Mouse (Mus musculus): ENCODE data around the gene Iqcf6. TPM values are rescaled to one million over a fixed set of nuclear protein-coding genes. Genes with fewer than 3 reads are reported as not detected.
"Not testable (repeated sequence)": the region's sequence is repeated elsewhere in the genome, so short reads cannot be mapped to it uniquely, and the experiment has no call there.

Gene Iqcf6
- polyA plus RNA-seq, 1 experiment: not detected

DNA sequence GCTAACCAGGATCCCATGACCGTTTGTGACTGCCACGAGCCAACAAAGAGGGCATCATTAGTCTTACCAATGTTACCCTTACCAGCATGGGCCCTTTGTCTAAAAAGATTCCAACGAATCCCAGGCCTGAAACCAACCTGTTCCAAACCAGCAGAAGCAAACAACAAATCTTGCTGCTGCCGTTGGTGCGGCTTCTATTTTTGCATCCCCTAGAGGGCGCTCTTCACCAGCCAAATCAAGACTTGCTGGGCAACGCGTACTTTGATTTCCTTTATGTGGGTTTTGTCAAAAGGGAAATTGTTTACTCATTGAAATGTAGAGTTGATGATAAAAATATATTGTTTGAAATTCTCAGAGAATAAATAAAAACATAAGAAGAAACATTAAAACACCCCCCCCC, 25.8 kb upstream of the Iqcf6 start:
- 28% methylated on average over 8 of the region's 8 CpGs for WGBS
- Histone ChIP-seq H3K27ac (ENCODE audit: control insufficient read depth, insufficient read depth, low read length) (no peak overlapping the region), H3K4me1 (replicated peaks; ENCODE audit: control insufficient read depth, insufficient read depth, low read length) (no peaks in the 10 kb centered on the region), H3K4me3 (ENCODE audit: control insufficient read depth, insufficient read depth, low read length) (no peak overlapping the region), H3K27me3 (ENCODE audit: control insufficient read depth, insufficient read depth, low read length) (no peaks in the 10 kb centered on the region), H3K36me3 (ENCODE audit: control insufficient read depth, insufficient read depth, low read length) (no peaks in the 10 kb centered on the region)
- TF ChIP-seq POLR2A (IDR thresholded peaks at IDR 0.05; ENCODE audit: control insufficient read depth, extremely low read depth, insufficient read depth, low read length, poor library complexity) (no peak), CTCF (IDR thresholded peaks at IDR 0.05; ENCODE audit: borderline replicate concordance, control insufficient read depth, extremely low read depth, insufficient read depth, low read length, poor library complexity) (no peak)
- DNase-seq: peak; percentile 27

GRCm38 (mm10) chr9:106610727-106611126, 15.7 kb upstream of the Iqcf6 start:
- TF ChIP-seq POLR2A (IDR thresholded peaks at IDR 0.05; ENCODE audit: control insufficient read depth, extremely low read depth, insufficient read depth, low read length, poor library complexity) (no peak), CTCF (IDR thresholded peaks at IDR 0.05; ENCODE audit: borderline replicate concordance, control insufficient read depth, extremely low read depth, insufficient read depth, low read length, poor library complexity) (no peak)
- WGBS: 90% methylated on average over 4 of the region's 4 CpGs
- H3K27me3 ChIP-seq (ENCODE audit: control insufficient read depth, insufficient read depth, low read length): no peaks in the 10 kb centered on the region
- no peaks in the 10 kb centered on the region for H3K36me3 ChIP-seq (ENCODE audit: control insufficient read depth, insufficient read depth, low read length)
- H3K4me1 ChIP-seq (replicated peaks; ENCODE audit: control insufficient read depth, insufficient read depth, low read length): no peaks in the 10 kb centered on the region
- H3K4me3 ChIP-seq (ENCODE audit: control insufficient read depth, insufficient read depth, low read length): no peak overlapping the region
- DNase-seq: no peak
- H3K27ac ChIP-seq (ENCODE audit: control insufficient read depth, insufficient read depth, low read length): no peak overlapping the region

DNA sequence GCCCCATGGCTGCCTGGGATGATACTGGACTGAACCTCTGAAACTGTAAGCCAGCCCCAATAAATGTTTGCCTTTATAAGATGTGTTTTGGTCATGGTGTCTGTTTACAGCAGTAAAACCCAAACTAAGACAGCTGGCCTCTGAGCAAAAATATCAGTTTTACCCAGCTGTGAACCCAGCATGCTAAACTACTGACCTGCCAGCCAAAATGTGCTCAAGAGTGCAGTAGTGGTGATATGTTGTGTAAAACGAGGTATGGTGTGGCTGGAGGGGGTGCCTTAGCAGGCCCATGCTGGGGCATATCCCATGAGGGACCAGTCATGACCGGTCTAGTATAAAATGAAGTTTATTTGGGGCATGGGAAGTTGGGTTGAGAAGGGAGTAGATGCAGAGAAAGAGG, 12.4 kb upstream of the Iqcf6 start:
- DNase-seq: no peak
- no peak overlapping the region for H3K4me3 ChIP-seq (ENCODE audit: control insufficient read depth, insufficient read depth, low read length)
- WGBS: 75% methylated on average over 2 of the region's 2 CpGs
- no peak for TF ChIP-seq POLR2A (IDR thresholded peaks at IDR 0.05; ENCODE audit: control insufficient read depth, extremely low read depth, insufficient read depth, low read length, poor library complexity)
- no peak for TF ChIP-seq CTCF (IDR thresholded peaks at IDR 0.05; ENCODE audit: borderline replicate concordance, control insufficient read depth, extremely low read depth, insufficient read depth, low read length, poor library complexity)
- no peaks in the 10 kb centered on the region for H3K27me3 ChIP-seq (ENCODE audit: control insufficient read depth, insufficient read depth, low read length)
- no peaks in the 10 kb centered on the region for H3K36me3 ChIP-seq (ENCODE audit: control insufficient read depth, insufficient read depth, low read length)
- no peaks in the 10 kb centered on the region for H3K4me1 ChIP-seq (replicated peaks; ENCODE audit: control insufficient read depth, insufficient read depth, low read length)
- H3K27ac ChIP-seq (ENCODE audit: control insufficient read depth, insufficient read depth, low read length): no peak overlapping the region

DNA sequence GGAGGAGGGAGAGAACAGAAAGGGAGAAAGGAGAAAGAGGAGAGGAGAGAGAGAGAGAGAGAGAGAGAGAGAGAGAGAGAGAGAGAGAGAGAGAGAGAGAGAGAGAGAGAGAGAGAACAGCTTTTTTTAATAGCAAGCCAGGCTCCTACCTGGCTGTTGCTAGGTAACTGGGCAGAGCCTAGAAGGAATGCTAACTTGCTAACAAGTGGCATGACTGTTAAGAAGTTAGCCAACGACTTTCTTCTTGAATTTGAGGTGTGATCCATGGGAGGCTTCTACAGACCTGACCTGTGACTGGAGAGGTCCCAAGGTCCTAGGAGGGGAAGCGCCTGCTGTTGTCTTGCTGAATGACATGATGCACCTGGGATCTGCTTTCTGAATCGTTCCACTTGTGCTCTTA, 11.8 kb upstream of the Iqcf6 start:
- TF ChIP-seq CTCF (IDR thresholded peaks at IDR 0.05; ENCODE audit: borderline replicate concordance, control insufficient read depth, extremely low read depth, insufficient read depth, low read length, poor library complexity) (no peak), POLR2A (IDR thresholded peaks at IDR 0.05; ENCODE audit: control insufficient read depth, extremely low read depth, insufficient read depth, low read length, poor library complexity) (no peak)
- 57% methylated on average over 3 of the region's 3 CpGs for WGBS

DNA sequence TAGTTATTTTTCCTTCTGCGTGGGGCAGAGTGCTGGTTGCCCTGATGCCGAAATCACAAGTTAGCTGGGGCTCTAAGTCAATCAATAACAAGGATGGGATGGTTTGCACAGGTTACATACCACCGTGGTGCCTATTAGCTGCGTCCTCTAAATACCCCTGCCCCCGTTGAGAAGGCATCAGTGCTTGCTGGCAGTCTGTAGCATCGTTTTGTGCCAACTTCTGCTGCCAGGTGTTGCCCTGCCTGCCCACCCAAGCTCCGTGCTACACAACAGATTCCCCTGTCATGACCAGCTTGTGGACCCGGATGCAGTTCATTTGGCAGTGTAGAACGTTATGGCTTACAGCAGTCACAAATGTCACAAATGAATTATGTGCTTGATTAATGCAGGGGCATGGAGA, 10.1 kb upstream of the Iqcf6 start:
- TF ChIP-seq CTCF (IDR thresholded peaks at IDR 0.05; ENCODE audit: borderline replicate concordance, control insufficient read depth, extremely low read depth, insufficient read depth, low read length, poor library complexity): no peak
- TF ChIP-seq POLR2A (IDR thresholded peaks at IDR 0.05; ENCODE audit: control insufficient read depth, extremely low read depth, insufficient read depth, low read length, poor library complexity): no peak
- DNase-seq: no peak
- Histone ChIP-seq H3K4me3 (ENCODE audit: control insufficient read depth, insufficient read depth, low read length) (no peak overlapping the region), H3K27ac (ENCODE audit: control insufficient read depth, insufficient read depth, low read length) (no peak overlapping the region), H3K36me3 (ENCODE audit: control insufficient read depth, insufficient read depth, low read length) (no peaks in the 10 kb centered on the region), H3K27me3 (ENCODE audit: control insufficient read depth, insufficient read depth, low read length) (no peaks in the 10 kb centered on the region), H3K4me1 (replicated peaks; ENCODE audit: control insufficient read depth, insufficient read depth, low read length) (no peaks in the 10 kb centered on the region)
- WGBS: 87% methylated on average over 9 of the region's 9 CpGs

More for the DNA sequence above, 11.8 kb upstream of the Iqcf6 start:
- Histone ChIP-seq H3K27ac (ENCODE audit: control insufficient read depth, insufficient read depth, low read length) (no peak overlapping the region), H3K4me3 (ENCODE audit: control insufficient read depth, insufficient read depth, low read length) (no peak overlapping the region), H3K4me1 (replicated peaks; ENCODE audit: control insufficient read depth, insufficient read depth, low read length) (no peaks in the 10 kb centered on the region), H3K27me3 (ENCODE audit: control insufficient read depth, insufficient read depth, low read length) (no peaks in the 10 kb centered on the region), H3K36me3 (ENCODE audit: control insufficient read depth, insufficient read depth, low read length) (no peaks in the 10 kb centered on the region)
- DNase-seq: no peak

DNA sequence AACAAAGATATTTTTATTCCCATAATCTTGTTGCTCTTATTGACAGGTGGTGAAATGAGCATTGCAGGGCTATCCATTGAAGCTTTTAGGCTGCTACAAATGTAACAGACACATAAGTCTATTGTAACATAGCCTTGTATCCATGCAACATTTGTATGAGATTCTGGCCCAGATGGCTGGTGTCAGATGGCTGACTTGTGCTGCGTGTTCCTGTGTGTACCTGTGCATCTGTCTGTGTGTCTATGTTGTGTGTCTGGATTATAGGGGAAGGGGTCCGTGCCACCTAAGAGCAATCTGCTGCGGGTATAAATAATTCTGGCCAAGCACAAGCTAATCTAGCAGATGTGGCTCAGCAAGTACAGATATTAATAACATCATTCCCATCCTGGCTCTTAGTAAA, 8.9 kb upstream of the Iqcf6 start:
- no peaks in the 10 kb centered on the region for H3K36me3 ChIP-seq (ENCODE audit: control insufficient read depth, insufficient read depth, low read length)
- 90% methylated on average over 3 of the region's 3 CpGs for WGBS
- no peak for DNase-seq
- H3K27me3 ChIP-seq (ENCODE audit: control insufficient read depth, insufficient read depth, low read length): no peaks in the 10 kb centered on the region
- no peak overlapping the region for H3K27ac ChIP-seq (ENCODE audit: control insufficient read depth, insufficient read depth, low read length)
- no peak overlapping the region for H3K4me3 ChIP-seq (ENCODE audit: control insufficient read depth, insufficient read depth, low read length)
- TF ChIP-seq POLR2A (IDR thresholded peaks at IDR 0.05; ENCODE audit: control insufficient read depth, extremely low read depth, insufficient read depth, low read length, poor library complexity) (no peak), CTCF (IDR thresholded peaks at IDR 0.05; ENCODE audit: borderline replicate concordance, control insufficient read depth, extremely low read depth, insufficient read depth, low read length, poor library complexity) (no peak)
- H3K4me1 ChIP-seq (replicated peaks; ENCODE audit: control insufficient read depth, insufficient read depth, low read length): no peaks in the 10 kb centered on the region

DNA sequence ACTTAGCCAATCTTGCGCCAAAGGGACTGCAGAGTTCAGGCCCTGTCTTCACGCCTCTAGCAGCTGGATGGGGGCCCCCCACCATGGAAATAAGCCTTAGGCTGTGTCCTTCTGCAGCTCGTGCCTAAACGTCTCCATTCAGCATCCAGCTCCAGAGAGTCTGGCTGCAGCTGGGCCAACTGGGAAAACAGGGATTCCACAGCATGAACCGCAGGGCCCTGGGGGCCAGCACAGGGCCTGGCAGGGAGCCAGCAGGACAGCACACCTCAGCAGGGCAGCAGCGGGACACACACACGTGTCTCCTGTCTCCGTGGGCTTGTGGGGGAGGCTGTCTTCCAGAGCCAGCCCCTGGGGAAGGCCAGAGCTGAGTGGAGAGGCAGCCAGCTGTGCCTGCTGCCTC, 1.4 kb downstream of the Iqcf6 start:
- H3K36me3 ChIP-seq (ENCODE audit: control insufficient read depth, insufficient read depth, low read length); H3K27ac ChIP-seq (ENCODE audit: control insufficient read depth, insufficient read depth, low read length); DNase-seq; H3K4me1 ChIP-seq (replicated peaks; ENCODE audit: control insufficient read depth, insufficient read depth, low read length); H3K27me3 ChIP-seq (ENCODE audit: control insufficient read depth, insufficient read depth, low read length); H3K4me3 ChIP-seq (ENCODE audit: control insufficient read depth, insufficient read depth, low read length): not testable (repeated sequence)
- 51% methylated on average over 8 of the region's 8 CpGs for WGBS

Measured in thymus, adult 2 months (tissue).